Mouse (Mus musculus) ES-Bruce4 (cell line): ENCODE measurements at regions not wholly inside any gene's neighbourhood (a gene's known extent, or its start where the extent isn't known, plus 50 kb on each side); places are given as distances from the start of the nearest gene placed in this dataset.

Experiments
- H3K27ac ChIP-seq: 2 replicates; pipeline ENCODE4 v1.5.1; 2012; ENCODE audit warnings: low read length, inconsistent platforms; ENCODE audit not compliant: insufficient read depth
- H3K27me3 ChIP-seq: 2 replicates; pipeline ENCODE4 v1.6.1; 2012; ENCODE audit warnings: mild to moderate bottlenecking, low read length, inconsistent platforms; ENCODE audit not compliant: control insufficient read depth, poor library complexity, insufficient read depth, severe bottlenecking
- H3K36me3 ChIP-seq: 2 replicates; pipeline ENCODE4 v1.6.1; 2012; ENCODE audit warnings: inconsistent platforms, mild to moderate bottlenecking, low read length, moderate library complexity; ENCODE audit not compliant: control insufficient read depth, poor library complexity, insufficient read depth, severe bottlenecking
- H3K4me1 ChIP-seq: one replicate; pipeline ENCODE4 v1.8.1; 2011; ENCODE audit warnings: low read length; ENCODE audit not compliant: control insufficient read depth, insufficient read depth
- H3K4me3 ChIP-seq: 2 replicates; pipeline ENCODE4 v1.5.1; 2011; ENCODE audit warnings: low read depth, mild to moderate bottlenecking, low read length
- H3K9ac ChIP-seq: 2 replicates; pipeline ENCODE4 v1.6.1; 2012; ENCODE audit warnings: low read depth, mild to moderate bottlenecking, inconsistent platforms; ENCODE audit not compliant: poor library complexity, severe bottlenecking
- H3K9me3 ChIP-seq: replicated peaks from 2 replicates; pipeline ENCODE4 v1.6.1; 2012; ENCODE audit warnings: mild to moderate bottlenecking, low read length, inconsistent platforms; ENCODE audit not compliant: control insufficient read depth, poor library complexity, insufficient read depth, severe bottlenecking
- CTCF ChIP-seq: IDR thresholded peaks from one replicate; pipeline ENCODE4 v1.8.1; 2011; ENCODE audit warnings: low read depth, low read length
- EP300 ChIP-seq: IDR thresholded peaks from 2 replicates; pipeline ENCODE4 v1.6.1; 2011; ENCODE audit warnings: low read depth, low read length; ENCODE audit not compliant: insufficient read depth
- POLR2A ChIP-seq: IDR thresholded peaks from one replicate; pipeline ENCODE4 v1.8.1; 2011; ENCODE audit warnings: low read length; ENCODE audit not compliant: insufficient read depth

DNA sequence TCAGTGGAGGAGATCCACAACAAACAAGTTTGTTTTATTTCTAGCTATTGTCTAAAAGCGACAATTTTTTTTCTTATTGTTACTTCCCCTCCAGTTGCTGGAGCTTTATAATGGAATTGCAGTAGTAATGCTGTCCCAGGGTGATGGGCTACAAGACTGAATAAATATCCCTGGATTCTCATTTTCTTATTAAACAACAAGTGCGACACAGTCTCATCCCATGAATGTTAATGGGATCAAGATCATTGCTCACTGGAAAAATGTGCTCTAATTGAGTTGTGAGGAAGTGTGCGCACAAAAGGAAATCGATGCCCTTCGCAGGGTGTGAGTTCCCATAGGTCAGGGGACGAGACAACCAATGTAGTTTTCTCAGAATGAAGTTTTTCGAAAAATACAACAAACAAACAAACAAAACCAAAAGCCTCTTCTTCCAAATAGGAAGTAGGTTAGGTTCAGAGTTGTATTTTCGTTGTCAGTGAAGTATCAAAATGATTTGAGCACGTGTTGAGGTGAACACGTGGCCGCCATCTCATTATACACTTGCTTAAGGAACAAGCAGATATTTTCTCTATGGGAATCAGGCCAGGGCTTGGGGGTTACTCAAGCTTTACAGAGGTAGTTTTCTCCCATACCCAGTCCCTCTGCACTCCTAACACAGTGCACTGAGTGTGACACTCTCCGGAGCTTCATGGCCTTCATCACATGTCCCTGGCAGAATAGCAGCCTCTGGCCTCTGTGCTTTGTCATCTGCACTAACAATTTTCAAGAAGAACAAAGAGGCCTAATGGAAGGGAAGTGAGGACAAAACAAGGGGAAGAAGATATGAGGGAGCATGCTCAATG lies 205.7 kb downstream of the Rnf152 start:
- Histone ChIP-seq H3K27ac (no peak overlapping the region), H3K4me3 (no peak overlapping the region), H3K36me3 (no peaks in the 10 kb centered on the region), H3K27me3 (no peaks in the 10 kb centered on the region), H3K9ac (no peak overlapping the region), H3K9me3 (peaks cover 5% of the 10 kb centered on the region), H3K4me1 (no peaks in the 10 kb centered on the region)
- TF ChIP-seq CTCF, result no peak

DNA sequence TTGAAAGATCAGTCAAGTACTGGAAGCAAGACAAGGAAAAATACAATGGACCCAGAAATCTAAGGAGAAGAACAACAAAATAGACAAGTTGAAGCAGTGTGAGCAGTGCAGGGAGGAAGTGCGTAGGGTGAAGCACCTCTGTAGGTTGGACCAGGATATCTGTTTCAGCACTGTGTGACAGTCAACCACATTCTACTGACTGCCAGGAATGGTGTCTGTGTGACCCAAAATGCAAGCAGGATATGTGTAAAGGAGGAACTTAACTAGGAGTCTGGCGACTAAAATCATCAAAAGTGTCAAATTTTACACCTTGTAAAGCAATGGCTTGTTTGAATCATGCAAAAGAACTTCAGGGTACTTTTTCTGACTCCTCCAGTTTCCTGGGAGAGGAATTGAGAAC lies 207.7 kb downstream of the Rnf152 start:
- H3K4me3 ChIP-seq, result no peak overlapping the region
- no peak overlapping the region for H3K9ac ChIP-seq
- TF ChIP-seq EP300 (no peak), POLR2A (no peak), CTCF (no peak)
- no peaks in the 10 kb centered on the region for H3K36me3 ChIP-seq
- no peak overlapping the region for H3K27ac ChIP-seq
- peaks cover 5% of the 10 kb centered on the region for H3K9me3 ChIP-seq
- no peaks in the 10 kb centered on the region for H3K27me3 ChIP-seq
- no peaks in the 10 kb centered on the region for H3K4me1 ChIP-seq

DNA sequence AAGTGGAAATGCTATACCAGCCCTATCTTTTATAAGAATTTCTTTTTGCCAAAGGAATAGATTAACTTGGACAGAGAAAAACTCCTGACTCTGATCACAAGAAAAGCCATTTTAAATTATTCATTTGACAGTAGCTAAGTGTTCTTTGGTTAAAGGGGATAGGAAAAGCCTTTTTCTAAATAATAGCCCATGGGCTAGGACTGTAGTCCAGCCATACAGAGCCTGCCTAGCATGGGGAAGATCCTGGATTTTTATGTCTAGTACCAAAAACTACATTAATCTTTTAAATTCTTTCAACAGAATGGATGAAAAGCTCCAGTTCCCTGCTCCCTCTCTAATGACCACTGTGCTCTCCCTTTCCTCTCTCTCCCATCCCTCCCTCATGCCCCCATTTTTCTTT lies 208.5 kb downstream of the Rnf152 start:
- Histone ChIP-seq H3K27ac (no peak overlapping the region), H3K9ac (no peak overlapping the region), H3K36me3 (no peaks in the 10 kb centered on the region), H3K4me1 (no peaks in the 10 kb centered on the region), H3K4me3 (no peak overlapping the region), H3K27me3 (no peaks in the 10 kb centered on the region), H3K9me3 (peaks cover 5% of the 10 kb centered on the region)
- TF ChIP-seq POLR2A (no peak), CTCF (no peak)

DNA sequence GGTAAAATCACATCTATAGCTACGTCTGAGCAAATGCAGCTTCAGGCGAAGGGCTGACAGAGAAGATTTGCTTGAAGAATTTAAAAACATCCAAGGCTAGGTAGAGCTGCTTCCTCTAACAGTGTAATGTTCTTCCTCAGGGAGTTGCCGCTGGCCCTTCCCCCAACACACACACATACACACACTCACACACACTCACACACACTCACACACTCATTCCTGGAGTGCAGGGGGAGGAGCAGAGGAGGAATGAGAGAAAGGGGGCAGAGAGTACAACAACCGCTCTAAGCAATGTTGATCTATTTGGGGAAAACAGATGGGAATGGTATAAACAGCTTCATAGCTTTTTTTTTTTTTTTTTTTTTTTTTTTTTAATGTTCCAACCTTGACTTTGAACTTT lies 232.6 kb downstream of the Rnf152 start:
- TF ChIP-seq POLR2A, result no peak
- no peak for TF ChIP-seq CTCF
- no peak for TF ChIP-seq EP300
- no peak overlapping the region for H3K27ac ChIP-seq
- H3K4me1 ChIP-seq, result no peaks in the 10 kb centered on the region
- H3K9me3 ChIP-seq, result no peaks in the 10 kb centered on the region
- H3K9ac ChIP-seq, result no peak overlapping the region
- H3K4me3 ChIP-seq, result no peak overlapping the region
- H3K36me3 ChIP-seq, result no peaks in the 10 kb centered on the region
- no peaks in the 10 kb centered on the region for H3K27me3 ChIP-seq

DNA sequence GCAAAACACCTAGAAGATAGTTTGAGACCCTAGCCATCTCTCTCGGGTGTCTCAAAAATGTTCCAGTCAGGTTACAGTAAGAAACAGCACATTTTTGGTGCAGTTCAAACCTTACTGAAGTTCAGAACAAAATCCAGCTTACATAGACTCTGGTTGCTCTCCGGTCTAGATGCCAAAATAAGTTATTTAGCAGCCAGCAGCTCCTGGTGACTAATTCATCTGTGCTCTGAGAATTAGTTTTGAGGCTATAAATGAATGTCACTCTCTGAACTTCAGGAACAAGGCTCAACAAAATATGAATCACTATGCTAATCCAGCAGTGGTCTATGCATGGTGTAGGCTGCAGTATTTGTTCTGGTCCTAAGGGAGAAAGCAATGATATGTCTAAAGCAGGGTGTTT lies 238.6 kb downstream of the Rnf152 start:
- Histone ChIP-seq H3K4me3 (no peak overlapping the region), H3K36me3 (no peaks in the 10 kb centered on the region), H3K27ac (no peak overlapping the region), H3K27me3 (no peaks in the 10 kb centered on the region), H3K4me1 (no peaks in the 10 kb centered on the region), H3K9ac (no peak overlapping the region), H3K9me3 (no peaks in the 10 kb centered on the region)
- no peak for TF ChIP-seq CTCF
- TF ChIP-seq EP300, result no peak
- no peak for TF ChIP-seq POLR2A

DNA sequence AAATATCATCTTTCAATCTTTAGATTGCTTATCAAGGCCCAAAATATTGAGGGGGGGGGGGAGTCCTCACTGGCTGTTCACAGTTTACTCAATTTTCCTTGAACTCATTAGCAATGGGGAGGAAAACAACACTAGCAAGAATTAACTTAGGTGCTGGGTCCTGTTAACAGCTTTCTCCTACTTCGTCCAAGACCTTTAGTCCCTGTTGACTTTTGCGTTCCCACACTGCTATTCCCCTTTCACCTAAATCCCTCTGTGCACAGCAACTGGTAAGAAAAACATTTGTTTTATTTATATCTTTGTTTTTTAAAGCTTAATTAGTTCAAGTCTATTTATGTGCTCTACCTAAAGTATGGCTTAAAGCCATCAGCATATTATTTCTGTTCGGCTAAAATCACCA lies 240.3 kb downstream of the Rnf152 start:
- H3K9ac ChIP-seq, result no peak overlapping the region
- H3K27me3 ChIP-seq, result no peaks in the 10 kb centered on the region
- no peak overlapping the region for H3K27ac ChIP-seq
- no peaks in the 10 kb centered on the region for H3K9me3 ChIP-seq
- H3K4me3 ChIP-seq, result no peak overlapping the region
- no peaks in the 10 kb centered on the region for H3K4me1 ChIP-seq
- no peaks in the 10 kb centered on the region for H3K36me3 ChIP-seq
- TF ChIP-seq CTCF (no peak), EP300 (no peak), POLR2A (no peak)
